Mouse (Mus musculus): ENCODE results near the gene Slc10a3. TPM values are rescaled to one million over a fixed set of nuclear protein-coding genes. Genes with fewer than 3 reads are reported as not detected.

Gene Slc10a3
- total RNA-seq, 2 experiments from 2014 or later, result 22.8 to 26.8 TPM

Other genes with a start within 250 kb of the Slc10a3 start
- not detected for gene Opn1mw, start 245.9 kb downstream of the Slc10a3 start, total RNA-seq (2021)
- gene Mecp2, start 238.0 kb downstream of the Slc10a3 start, total RNA-seq (2021), result 10 to 100 TPM; 35.1 to 38.4 TPM
- gene Tex28, start 205.5 kb downstream of the Slc10a3 start, total RNA-seq (2021), result not detected
- gene Tktl1, start 196.1 kb downstream of the Slc10a3 start, total RNA-seq (2021), result not detected
- 100 to 1,000 TPM; 129 to 211 TPM for gene Flna, start 123.5 kb downstream of the Slc10a3 start, total RNA-seq (2021)
- gene Emd, start 118.7 kb downstream of the Slc10a3 start, total RNA-seq (2021), result 100 to 1,000 TPM in 1 of 2 experiments, 10 to 100 TPM in 1; 53.0 to 121 TPM
- gene Rpl10, start 102.5 kb downstream of the Slc10a3 start, total RNA-seq (2021), result 100 to 1,000 TPM; 409 to 419 TPM
- 10 to 100 TPM; 64.7 to 87.2 TPM for gene Taz, start 91.4 kb downstream of the Slc10a3 start, total RNA-seq (2021)
- 10 to 100 TPM in 1 of 2 experiments, 1 to 10 TPM in 1; 9.4 to 16.3 TPM for gene Dnase1l1, start 91.0 kb downstream of the Slc10a3 start, total RNA-seq (2021)
- gene Atp6ap1, start 76.3 kb downstream of the Slc10a3 start, total RNA-seq (2021), result 100 to 1,000 TPM; 235 to 239 TPM
- gene Gdi1, start 68.4 kb downstream of the Slc10a3 start, total RNA-seq (2021), result 100 to 1,000 TPM; 180 to 272 TPM
- 10 to 100 TPM; 63.3 to 78.7 TPM for gene Fam50a, start 60.3 kb downstream of the Slc10a3 start, total RNA-seq (2021)
- 10 to 100 TPM in 1 of 2 experiments, 1 to 10 TPM in 1; 6.0 to 13.1 TPM for gene Plxna3, start 44.3 kb downstream of the Slc10a3 start, total RNA-seq (2021)
- 10 to 100 TPM; 42.8 to 58.2 TPM for gene Lage3, start 19.7 kb downstream of the Slc10a3 start, total RNA-seq (2021)
- gene Ubl4a, start 131 bp downstream of the Slc10a3 start, total RNA-seq (2021), result 10 to 100 TPM; 59.6 to 72.6 TPM
- 10 to 100 TPM; 28.6 TPM for gene Fam3a, start 19.9 kb upstream of the Slc10a3 start, total RNA-seq (2021)
- gene Ikbkg, start 19.9 kb upstream of the Slc10a3 start, total RNA-seq (2021), result 100 to 1,000 TPM in 1 of 2 experiments, 10 to 100 TPM in 1; 71.2 to 110 TPM
- 100 to 1,000 TPM; 172 to 176 TPM for gene G6pdx, start 55.8 kb upstream of the Slc10a3 start, total RNA-seq (2021)
- gene Gm6880, start 108.0 kb upstream of the Slc10a3 start, total RNA-seq (2021), result not detected
- gene Olfr1326-ps1, start 201.5 kb upstream of the Slc10a3 start, total RNA-seq (2021), result not detected
- gene Olfr1325, start 219.3 kb upstream of the Slc10a3 start, total RNA-seq (2021), result not detected